Mouse (Mus musculus): ENCODE measurements at regions not wholly inside any gene's neighbourhood (a gene's known extent, or its start where the extent isn't known, plus 50 kb on each side); places are given as distances from the start of the nearest gene placed in this dataset.

GRCm38 (mm10) chr9:11426473-11426872 is 521.9 kb upstream of the Cntn5 start:
- no peak for TF ChIP-seq CTCF (IDR thresholded peaks at IDR 0.05; ENCODE audit: control insufficient read depth, insufficient read depth, insufficient read length)
- TF ChIP-seq MYOD1 (IDR thresholded peaks at IDR 0.05; ENCODE audit: control insufficient read depth, insufficient read length, low read depth), result no peak
- TF ChIP-seq MAX (IDR thresholded peaks at IDR 0.05), result no peak
